Mouse (Mus musculus) retina, postnatal 7 days (tissue): ENCODE data around the gene BC067074.
"Not testable (repeated sequence)": the region's sequence is repeated elsewhere in the genome, so short reads cannot be mapped to it uniquely, and the experiment has no call there.

Experiments
- DNase-seq: peaks from one replicate; pipeline ENCODE4 v3.0.0-alpha.2; 2012; ENCODE audit warnings: low read depth, low spot score

BC067074 gene

DNA sequence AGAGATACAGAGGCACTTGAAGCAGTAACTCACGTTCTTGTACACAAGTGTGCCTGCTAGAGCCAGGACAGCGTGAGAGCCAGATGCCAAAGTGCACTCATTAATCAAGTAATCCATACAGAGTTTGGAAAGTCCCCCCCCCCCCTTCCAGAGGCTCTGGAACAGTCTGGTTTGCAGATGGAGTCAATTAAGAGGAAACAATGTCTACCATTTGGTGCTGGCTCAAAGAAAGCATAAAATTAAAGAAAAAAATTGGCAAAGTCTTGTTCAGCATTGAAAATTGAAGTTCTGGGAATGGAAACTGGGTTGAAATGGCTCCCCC is 81.1 kb downstream of the BC067074 start:
- DNase-seq = no peak

DNA sequence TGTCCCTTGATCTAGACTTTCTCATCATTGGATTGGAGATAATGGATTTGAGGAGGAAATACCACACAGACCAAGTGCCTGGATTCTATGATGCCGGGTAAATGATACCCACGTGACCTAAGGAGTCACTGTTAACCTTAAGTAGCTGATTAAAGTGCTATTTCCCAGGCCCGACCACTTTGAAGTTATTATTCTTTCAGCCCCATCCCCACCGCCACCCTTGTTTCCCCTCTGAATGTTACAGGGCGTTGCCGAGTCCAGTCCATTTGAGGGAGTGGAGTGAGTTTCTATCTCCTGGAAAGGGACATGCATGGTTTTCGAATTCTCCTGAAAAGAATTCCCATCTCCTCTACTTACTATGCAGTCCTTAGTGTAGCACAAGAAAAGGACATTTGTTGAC is 84.7 kb downstream of the BC067074 start:
- DNase-seq = no peak

DNA sequence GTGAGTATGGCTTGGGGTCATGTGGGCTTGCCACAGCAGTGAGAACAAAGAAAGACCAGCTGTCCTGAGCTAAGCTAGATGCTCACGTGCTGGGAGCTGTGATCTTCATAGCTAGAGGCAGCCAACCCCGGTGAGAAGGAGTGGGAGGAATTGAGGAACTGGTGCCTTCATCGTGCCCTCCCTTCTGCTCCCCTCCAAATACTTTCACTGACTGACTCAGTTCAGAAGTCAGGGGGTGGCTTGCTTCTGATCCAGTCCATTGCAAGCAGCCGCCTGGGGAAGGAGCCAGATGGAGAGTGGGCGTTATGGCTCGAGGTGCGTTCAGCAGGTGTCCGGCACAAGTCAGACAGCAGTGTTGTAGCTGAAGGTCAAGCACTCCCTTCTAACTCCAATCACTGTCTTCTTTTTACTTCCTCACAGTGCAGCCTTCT is 86.0 kb downstream of the BC067074 start:
- DNase-seq = no peak

DNA sequence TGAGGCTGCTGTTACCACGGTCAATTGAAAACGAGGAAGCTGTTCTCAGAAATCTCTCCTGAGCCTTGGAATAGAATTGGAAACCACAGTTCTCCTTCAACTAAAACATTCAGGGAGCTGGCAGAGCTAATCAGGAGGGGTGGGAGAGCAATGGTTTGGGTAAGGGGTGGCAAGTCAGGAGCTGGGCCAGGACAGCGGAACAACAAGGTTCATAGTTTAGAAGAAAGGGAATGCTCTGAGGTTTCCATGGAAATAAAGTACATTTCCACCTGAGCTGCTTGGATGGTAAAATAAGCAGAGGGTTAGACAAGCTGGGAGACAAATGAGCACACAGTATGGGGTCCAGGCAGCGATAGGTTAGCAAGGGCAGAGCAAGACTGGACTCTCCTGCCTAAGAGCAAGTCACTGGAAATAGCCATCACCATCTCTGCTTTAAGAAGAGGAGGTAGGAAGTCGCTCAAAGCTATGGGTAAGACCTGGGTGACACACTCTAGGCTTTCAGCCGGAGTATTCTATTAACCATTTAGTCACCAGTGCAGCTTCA is 86.9 kb downstream of the BC067074 start:
- DNase-seq = no peak

DNA sequence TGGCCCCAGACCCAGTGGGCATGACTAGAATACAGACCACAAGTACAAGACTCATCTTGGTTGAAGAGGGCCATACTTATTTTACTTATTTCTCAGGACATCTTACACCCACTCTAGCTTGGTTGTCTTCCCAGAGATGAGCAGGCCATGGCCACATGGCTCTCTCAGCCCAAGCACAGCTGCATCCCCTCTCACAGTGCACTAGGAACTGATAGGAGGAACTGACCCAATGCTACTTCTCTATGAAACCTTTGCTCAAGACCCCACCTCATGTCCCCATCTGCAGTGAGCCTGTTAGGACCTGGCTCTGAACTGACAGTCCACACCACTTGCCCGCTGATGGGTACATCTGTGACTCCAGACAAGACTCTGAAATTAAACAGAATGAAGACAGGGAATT is 88.8 kb downstream of the BC067074 start:
- DNase-seq = no peak

DNA sequence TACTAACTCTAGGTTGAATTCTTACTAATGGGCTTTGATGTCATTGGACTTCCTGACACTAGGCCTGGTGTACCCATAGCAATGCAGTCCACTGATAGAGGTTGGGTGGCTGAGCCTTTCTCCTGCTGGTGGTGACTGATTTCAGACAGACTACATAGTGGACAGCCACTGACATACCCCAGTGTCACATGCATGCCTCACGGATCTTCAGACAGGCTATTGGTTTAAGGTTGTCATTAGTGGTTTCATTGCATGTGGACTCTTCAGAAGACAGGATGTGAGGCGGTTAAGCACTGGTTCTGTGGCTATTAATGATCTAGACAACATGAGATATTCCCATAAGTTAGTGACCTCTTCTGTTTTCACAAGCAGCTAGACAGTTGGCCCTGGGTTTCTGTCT is 89.2 kb downstream of the BC067074 start:
- no peak for DNase-seq

DNA sequence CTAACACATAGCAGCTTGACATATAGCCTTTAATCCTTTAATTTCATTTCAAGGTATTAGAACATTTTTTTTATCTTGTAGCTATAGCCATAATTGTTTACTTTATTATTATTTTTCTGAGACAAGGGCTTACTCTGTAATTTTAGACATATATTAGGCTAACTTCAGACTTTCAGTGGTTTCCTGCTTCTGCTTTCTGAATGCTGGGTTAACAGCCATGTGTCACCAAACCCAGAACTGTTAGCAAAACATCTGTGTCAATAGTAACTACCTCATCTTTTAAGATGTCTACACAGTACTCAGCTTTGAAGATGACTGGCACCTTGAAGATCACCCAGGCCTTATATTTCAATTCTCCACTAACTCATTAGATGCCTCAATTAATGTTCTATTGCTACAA is 89.8 kb downstream of the BC067074 start:
- not testable (repeated sequence) for DNase-seq

DNA sequence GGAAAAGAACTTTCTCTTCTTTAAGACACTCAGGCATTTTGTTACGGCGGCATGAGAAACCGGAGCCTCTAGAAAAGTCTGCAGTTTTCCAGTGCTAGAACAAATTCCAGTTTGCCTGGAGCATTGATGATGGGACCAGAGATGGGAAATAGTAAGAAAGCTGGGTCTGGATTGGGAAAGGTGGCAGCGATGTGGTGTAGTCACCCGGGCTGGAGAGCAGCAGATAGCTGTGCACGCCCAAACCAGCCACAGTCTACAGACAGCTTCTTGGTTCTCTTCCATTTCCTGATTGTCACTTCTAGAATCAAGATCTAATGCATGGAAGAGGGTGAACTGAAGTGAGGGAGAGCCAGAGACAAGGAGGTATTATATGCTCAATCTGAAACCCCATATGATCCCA is 100.4 kb downstream of the BC067074 start:
- no peak for DNase-seq

DNA sequence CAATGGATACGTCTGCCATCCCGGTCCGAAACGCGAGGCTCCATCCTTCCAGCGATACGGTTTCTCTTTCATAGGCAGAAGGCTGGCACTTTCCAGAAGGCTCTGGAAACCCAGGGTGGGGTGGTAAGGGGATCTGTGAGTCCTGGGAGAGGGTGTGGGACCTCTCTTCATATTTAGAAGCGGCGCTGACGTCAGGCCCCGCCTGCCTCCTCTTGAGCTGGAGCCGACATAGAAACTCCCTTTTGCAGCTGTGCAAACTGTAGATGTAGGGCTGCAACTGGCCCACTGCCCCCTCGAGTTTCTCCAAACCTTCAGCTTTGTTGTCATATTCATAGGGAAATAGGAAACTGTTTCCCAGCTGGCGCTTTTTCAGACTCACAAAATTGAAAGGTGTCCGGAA is 101.6 kb downstream of the BC067074 start:
- no peak for DNase-seq

DNA sequence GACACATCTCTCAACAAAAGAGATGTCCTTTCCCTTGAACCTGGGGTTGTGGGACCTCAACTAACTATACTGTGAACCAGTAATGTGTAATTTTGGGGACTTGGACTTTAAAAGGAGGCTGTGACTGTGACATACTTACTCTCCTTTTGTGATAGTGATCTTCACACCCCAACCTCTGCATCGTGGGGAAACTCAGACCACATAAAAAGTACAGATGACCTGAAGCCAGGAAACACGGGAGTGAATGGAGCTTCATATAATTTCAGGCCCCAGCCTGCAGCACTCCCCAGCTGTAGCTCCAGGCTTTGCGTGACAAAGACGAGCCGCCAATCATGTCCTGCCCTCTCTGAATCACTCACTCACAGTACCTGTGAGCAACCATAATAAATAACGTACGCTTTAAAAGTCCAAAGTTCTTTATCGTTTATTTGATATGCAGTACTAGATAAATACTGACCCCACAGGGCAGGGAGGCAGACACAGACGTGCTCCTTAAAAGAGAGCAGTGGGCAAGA is 104.1 kb downstream of the BC067074 start:
- no peak for DNase-seq

DNA sequence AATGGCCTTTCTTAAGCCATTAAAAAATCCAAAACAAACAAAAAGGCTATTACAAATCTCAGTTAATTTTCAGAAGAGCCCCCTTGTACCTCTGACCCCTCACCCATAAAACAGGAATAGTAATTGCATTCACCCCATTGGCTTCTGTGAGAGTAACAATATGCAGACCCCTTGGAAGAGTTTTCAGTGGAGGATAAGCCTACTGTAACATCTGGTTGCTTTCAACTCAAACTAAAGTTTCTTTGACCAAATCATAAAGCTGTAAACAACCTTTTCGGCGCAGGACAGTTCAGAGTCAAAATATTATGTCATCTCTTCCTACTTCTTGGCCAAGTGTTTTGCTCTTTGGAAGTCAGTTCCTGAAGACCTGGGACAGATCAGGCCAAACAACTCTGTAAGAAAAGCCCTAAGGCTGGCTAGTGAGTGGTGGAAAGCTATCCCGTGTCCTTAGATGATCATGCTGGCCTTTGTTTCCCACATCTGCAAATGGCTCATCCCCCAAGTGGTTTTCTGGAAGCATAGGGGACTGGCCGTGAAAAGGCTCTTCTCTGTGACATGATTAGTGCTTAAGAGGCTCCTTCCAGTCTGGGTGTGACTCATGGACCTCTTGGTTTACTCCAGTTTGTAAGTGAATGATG is 108.5 kb downstream of the BC067074 start:
- no peak for DNase-seq

DNA sequence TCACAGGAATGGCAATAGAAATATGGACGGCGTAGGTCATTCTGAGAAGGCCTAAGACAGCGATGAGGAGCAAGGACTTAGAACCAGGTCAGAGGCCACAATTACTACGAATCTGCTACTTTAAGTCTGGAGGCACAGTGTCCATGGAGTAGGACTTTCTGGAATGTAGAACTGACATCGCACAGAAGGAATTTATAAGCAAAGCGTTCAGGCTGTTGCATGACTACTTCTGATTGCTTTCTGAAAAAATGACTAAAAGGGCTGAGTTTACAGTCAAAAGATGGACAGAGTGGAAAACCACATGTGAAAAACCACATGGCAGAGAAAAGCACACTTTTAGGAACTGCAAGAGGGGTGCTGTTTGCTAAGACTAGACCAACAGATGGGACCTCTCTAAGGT is 110.7 kb downstream of the BC067074 start:
- DNase-seq = no peak

DNA sequence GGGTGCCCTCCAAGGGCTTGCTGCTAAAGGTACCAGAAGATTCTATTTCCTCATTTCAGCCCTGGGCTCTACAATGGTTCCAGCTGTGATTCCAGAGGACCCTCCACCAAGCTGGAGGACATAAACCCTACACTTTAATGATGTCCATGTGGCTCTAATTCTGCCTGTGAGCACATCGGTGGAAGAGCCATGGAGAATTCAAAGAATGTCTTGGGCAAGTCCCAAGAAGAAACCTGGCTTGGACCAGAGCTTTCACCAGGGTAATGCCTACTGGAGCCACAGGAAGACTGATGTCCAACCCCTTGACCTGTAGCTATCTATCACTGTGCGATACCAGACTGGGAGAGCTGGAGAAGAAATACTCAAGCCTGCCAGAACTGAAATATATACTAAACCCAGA is 111.2 kb downstream of the BC067074 start:
- no peak for DNase-seq

DNA sequence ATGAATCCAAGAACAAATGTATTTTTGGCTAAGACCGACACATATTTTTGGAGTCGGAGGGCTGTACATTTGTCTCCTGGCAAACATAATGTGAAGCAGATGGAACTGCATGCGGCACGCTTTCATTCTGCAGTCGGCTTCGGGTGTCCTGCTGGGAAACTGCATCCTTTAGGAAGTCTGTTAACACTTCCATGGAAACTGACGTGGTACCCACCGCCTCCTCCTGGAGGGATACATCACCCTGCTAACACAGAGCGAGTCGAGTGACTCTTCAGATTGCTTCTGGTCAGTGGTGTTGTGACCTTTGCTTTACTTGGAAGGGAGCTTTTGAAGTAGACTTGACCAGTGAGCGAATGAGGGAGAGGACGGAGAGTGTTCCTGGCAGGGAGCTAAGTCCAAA is 117.0 kb downstream of the BC067074 start:
- no peak for DNase-seq

DNA sequence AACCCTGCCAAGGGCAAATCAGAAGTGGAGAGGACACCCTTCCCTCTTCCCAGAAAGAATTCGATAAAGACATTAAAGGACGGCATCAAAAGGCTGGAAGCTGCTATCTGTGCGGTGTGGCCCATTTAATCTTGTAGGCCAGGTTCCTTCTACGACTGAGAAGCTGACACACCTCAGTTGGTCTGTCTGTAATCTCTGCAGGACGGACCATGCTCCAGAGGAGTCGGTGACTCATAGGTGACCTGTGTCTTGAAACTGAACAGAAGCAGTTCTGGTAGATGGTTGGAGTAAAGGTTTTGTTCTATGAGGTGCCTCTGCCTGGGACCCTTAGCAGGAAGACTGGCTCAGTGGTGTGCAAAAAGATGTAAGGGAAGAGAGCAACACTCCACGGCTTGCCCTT is 122.6 kb downstream of the BC067074 start:
- DNase-seq = no peak

DNA sequence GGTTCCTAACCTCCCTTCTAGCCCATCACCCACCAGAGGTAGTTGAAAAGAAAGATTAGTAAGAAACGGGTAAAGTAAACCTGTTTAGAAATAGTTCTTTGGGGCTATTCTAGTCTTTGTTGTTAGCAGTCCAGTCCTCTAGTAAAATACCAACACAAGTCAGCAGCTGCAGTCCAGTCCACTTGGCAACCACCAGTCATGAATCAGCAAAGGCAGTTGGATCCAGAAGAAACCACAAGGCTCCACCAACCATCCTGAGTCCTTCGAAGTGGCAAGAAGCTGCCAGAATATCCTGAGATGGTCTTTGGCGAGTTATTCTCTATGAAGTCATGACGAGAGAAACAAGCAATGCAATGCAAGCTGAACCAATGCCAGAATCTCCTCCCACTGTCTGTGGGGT is 124.0 kb downstream of the BC067074 start:
- no peak for DNase-seq

DNA sequence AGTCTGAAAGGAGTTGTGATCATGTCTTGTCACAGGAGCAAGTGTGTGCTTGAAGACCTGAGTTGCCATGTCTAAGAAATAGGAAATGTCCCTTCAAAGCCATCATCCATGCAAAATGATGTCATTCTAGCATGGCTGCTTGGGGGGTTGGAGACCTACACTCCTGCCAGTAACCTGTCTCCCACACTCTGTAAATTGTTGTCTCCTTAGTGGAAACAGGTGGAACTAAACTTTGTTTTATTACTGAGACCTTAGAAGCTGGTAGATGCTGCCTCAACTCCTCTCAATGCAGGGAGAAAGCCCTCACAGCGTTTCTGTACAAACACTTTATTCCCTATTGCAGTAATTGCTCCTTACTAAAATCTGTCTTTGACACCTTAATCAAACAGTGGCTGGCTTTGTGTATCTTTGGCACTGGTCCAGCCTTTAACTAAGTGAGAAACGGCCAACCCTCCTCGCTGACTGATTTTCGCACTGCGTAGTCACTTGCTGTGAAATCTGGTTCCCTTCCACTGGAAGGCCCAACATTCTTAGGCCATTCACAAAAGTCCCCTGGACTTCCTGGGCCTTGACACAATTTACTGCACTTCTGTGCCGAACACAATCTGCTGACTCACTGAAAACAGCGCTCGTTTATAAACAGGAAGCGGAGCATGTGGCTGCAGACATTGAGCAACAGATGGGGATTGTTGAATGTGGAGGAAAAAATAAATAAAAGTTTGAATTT is 125.0 kb downstream of the BC067074 start:
- no peak for DNase-seq

DNA sequence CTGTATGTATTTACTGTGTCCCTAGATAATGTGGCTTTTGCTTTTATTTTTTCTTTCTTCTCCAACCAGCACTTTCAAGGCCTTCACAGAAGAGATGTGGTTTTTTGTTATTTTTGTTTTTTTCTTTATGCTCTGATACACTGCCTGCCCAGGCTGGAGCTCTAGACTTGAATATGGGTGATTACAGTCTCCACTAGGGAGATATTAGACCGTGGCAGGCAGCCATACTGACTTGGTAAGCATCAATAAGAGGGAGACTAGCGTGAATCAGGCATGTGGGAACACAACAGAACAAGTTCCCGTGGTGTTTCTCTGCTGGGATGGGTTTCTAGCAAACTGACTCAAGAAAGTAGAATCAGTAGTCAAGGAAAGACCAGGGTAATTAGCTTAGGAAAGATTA is 125.7 kb downstream of the BC067074 start:
- no peak for DNase-seq

DNA sequence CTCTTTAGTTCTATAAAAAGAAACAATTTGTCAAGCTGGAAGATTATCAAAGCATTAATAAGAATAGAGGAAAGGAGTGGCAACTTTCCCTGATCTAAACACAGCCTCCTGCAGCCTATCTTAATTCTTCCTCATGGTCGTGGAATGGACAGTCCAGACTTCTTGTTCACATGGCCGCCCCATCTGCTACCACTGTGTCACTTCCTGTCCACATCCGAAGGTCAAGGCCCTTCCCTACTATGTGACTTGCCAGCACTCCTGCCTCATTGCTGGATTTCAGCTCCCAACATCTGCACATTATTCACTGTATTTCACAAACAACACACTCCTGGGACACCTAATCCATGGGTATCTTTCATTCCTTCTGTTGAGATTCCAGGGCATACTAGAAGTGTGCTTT is 128.5 kb downstream of the BC067074 start:
- no peak for DNase-seq

DNA sequence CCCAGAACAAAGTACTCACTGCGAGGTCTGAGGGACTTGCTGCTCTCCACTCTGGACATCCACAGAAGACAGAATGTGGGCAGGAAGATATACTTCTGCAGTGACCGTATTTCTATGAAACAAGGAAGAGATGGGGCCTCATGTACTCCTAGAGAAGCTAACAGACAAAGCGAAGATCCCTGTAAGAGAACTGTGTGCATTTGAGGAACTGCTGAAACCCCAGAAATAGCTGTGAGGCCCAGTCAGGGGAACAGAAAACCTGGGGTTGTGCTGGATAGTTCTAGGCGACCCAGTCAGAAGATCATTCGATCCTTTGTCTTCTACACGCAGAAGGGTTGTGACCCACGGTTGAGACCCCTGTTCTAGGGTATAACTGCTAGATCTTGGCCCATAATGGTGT is 130.9 kb downstream of the BC067074 start:
- no peak for DNase-seq

DNA sequence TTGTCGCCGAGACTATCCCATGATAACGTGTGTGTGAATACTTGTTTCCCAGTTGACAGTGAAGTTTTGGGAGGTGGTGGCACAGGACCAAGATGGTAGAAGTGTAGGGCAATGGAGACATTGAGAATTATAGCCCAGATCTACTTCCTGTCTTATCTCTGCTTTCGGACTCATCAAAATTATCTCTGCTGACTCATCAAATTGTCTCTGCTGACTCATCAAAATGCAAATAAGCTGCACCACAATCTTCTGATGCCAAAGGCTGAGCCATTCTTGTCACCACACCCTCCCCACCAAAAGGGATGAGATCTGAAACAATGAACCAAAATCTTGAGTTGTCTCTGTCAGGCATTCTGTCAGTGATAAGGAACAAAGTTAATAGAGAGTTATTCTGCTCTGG is 132.9 kb downstream of the BC067074 start:
- no peak for DNase-seq
